Mouse (Mus musculus): ENCODE data around the gene Zbed4. TPM values are rescaled to one million over a fixed set of nuclear protein-coding genes. Genes with fewer than 3 reads are reported as not detected.
A peak's percentile ranks its signal among the peaks of the same experiment; 100 is the strongest.
"Not testable (repeated sequence)": the region's sequence is repeated elsewhere in the genome, so short reads cannot be mapped to it uniquely, and the experiment has no call there.

The Zbed4 gene
- total RNA-seq (2014; rRNA removed): 18.6 and 18.8 TPM in 2 replicates
- 4.8 and 5.4 TPM in 2 replicates for polyA plus RNA-seq (2015; fragmentation: Nextera tagmentation; extraction: Ambion mirVana)

DNA sequence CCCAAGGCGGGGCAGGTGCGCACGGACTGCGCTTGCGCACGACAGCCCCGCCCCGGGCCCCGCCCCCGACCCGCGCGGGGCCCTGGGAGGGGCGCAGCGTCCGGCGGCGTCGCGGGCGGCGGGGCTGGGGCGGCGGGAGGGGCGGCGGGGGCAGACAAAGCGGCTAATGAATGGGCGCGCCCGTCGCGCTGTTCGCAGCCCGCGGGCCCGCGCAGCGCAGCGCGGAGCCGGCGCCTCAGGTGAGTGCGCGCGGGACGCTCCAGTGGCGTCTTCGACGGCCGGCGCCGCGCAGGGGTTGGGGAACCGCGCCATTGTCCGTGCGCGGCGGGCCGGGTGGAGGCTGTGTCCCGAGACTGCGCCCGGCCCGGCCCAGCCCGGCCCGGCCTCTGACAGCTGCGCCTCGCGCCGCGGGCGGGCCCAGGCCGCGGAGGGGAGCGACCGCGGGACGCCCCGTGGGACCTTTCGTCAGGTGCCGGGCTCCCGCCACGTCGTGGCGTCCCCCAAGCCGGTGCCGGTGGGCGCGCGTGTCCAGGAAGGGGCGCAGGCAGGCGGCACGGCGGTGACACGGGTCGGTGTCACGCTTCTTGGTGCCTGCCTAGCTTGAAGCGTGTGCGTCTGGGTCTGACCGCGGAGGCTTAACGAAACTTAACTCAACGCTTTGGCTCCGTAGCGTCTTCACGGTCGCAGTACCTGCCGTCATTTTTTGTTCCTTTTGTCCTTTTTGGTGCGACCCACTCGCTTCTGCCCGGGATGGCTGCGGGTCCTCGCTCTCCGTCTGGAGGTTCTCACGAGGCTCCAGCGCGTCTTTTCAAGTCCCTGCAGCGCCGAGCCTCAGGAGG, at the start of gene Zbed4:
Gene Zbed4, plus strand, starts transcription at position 97 of the 839 bp plus-strand sequence.
- Histone ChIP-seq H3K36me3 (ENCODE audit: insufficient read depth, low read length) (no peaks in the 10 kb centered on the region), H3K27me3 (ENCODE audit: insufficient read depth, low read length) (no peaks in the 10 kb centered on the region), H3K4me3 (ENCODE audit: low read length) (peak within 1 kb of the TSS; percentile 77), H3K4me2 (ENCODE audit: low read depth, low read length) (peak within 1 kb of the TSS; percentile 84), H3K9ac (replicated peaks; ENCODE audit: low read length) (peak within 1 kb of the TSS; percentile 82), H3K9me3 (ENCODE audit: low read length) (no peaks in the 10 kb centered on the region), H3K27ac (peak within 1 kb of the TSS; percentile 89), H3K4me1 (ENCODE audit: insufficient read depth, low read length) (peaks cover 12% of the 10 kb centered on the region; the same call in 1 of the 2 replicates)
- ATAC-seq: peak; percentile 37
- WGBS: 1% methylated on average over 81 of the region's 119 CpGs
- peak; percentile 61 for DNase-seq (ENCODE audit: low spot score)
- TF ChIP-seq CTCF (IDR thresholded peaks at IDR 0.05; ENCODE audit: low read depth): no peak

DNA sequence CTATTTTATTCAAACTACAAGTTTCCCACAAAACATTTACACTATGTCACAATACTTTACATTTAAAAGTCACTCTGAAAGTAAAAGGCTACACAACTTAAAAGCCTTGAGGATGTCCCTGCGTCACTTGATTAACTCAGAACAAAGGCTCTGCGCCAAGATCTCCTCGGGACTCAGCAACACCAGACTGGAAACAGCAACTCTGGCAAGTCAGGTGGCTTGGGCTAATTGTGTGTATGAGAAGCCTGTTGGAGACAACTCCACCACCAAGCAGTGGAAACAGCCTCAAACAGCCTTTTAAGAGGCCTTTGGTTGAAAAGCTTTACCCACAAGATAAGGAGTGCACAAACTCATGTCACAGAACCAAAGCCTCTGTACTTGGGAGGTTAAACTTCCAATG, 49.0 kb upstream of the Zbed4 start:
- TF ChIP-seq CTCF (IDR thresholded peaks at IDR 0.05; ENCODE audit: low read depth): no peak
- no peak for ATAC-seq
- Histone ChIP-seq H3K36me3 (ENCODE audit: insufficient read depth, low read length) (peaks cover 67% of the 10 kb centered on the region), H3K9me3 (ENCODE audit: low read length) (no peaks in the 10 kb centered on the region), H3K27ac (no peak overlapping the region), H3K9ac (replicated peaks; ENCODE audit: low read length) (no peak overlapping the region), H3K4me1 (ENCODE audit: insufficient read depth, low read length) (no peaks in the 10 kb centered on the region), H3K4me2 (ENCODE audit: low read depth, low read length) (no peak overlapping the region), H3K27me3 (ENCODE audit: insufficient read depth, low read length) (no peaks in the 10 kb centered on the region), H3K4me3 (ENCODE audit: low read length) (no peak overlapping the region)
- WGBS: 30% methylated on average over 3 of the region's 3 CpGs
- DNase-seq (ENCODE audit: low spot score): peak; percentile 39

DNA sequence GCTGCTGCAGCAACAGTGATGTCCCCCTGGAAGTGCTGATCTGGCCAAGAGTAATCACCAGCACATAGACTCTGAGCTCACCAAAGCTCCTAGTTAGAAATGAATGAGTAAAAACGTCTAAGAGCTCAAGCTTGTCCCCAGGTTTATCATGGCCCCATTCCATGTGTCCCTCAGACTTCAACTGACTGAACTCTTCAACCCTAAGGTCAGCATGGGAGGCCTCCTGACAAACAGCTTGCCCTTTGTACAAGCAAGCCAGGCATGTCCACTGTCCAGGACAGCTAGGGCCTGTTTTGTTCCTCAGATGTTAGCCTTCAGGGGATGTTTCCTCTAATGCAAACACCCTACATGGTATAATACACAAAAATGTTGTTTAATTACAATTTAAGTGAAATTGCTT, 47.2 kb upstream of the Zbed4 start:
- Histone ChIP-seq H3K4me1 (ENCODE audit: insufficient read depth, low read length) (no peaks in the 10 kb centered on the region), H3K27ac (no peak overlapping the region), H3K4me2 (ENCODE audit: low read depth, low read length) (no peak overlapping the region), H3K4me3 (ENCODE audit: low read length) (no peak overlapping the region), H3K9me3 (ENCODE audit: low read length) (no peaks in the 10 kb centered on the region), H3K27me3 (ENCODE audit: insufficient read depth, low read length) (no peaks in the 10 kb centered on the region), H3K9ac (replicated peaks; ENCODE audit: low read length) (no peak overlapping the region), H3K36me3 (ENCODE audit: insufficient read depth, low read length) (peaks cover 78% of the 10 kb centered on the region)
- 59% methylated on average over 1 of the region's 1 CpGs for WGBS
- TF ChIP-seq CTCF (IDR thresholded peaks at IDR 0.05; ENCODE audit: low read depth): no peak
- ATAC-seq: no peak
- no peak for DNase-seq (ENCODE audit: low spot score)

DNA sequence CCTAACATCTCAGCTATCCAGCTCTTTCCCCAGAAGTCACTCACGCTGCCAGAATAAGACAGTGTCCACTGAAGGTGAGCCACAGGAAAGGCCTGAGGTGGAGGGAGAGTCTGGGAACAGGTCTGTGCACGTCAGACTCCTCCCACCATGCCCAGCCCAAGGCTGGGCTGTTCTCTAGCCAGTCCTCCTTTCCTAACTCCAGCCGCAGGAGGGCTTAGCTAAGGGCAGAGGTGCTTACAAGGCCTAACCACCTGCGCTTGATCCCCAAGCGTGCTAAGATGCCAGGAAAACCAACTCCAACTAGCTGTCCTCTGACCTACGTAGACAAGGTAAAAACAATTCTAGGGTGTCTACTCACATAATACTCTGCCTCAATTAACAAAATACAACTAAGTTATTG, 45.1 kb upstream of the Zbed4 start:
- Histone ChIP-seq H3K27me3 (ENCODE audit: insufficient read depth, low read length) (no peaks in the 10 kb centered on the region), H3K27ac (no peak overlapping the region), H3K4me2 (ENCODE audit: low read depth, low read length) (no peak overlapping the region), H3K4me1 (ENCODE audit: insufficient read depth, low read length) (no peaks in the 10 kb centered on the region), H3K9me3 (ENCODE audit: low read length) (no peaks in the 10 kb centered on the region), H3K9ac (replicated peaks; ENCODE audit: low read length) (no peak overlapping the region), H3K4me3 (ENCODE audit: low read length) (no peak overlapping the region), H3K36me3 (ENCODE audit: insufficient read depth, low read length) (peaks cover 74% of the 10 kb centered on the region)
- no peak for DNase-seq (ENCODE audit: low spot score)
- 90% methylated on average over 6 of the region's 6 CpGs for WGBS
- TF ChIP-seq CTCF (IDR thresholded peaks at IDR 0.05; ENCODE audit: low read depth): no peak
- ATAC-seq: no peak

DNA sequence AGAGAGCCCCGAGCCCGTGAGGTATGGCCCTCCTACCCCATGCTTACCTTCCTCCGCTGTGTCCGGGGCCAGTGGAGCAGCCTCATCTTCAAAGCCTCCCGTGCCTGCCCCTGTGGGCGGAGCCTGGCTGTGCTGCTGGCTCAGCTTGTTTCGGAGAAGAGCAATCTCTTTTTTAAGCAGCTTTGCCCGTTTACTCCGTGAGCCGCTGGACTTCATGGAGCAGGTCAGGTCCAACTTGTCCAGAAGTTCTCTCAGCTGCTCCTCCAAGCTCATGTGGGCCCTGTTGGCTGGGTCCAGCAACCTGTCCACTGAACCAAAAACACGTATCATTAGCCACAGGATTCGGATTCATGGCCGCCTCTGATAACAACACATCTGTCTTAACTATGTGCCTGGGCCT, 44.5 kb upstream of the Zbed4 start:
- DNase-seq (ENCODE audit: low spot score); H3K27me3 ChIP-seq (ENCODE audit: insufficient read depth, low read length); ATAC-seq; H3K4me2 ChIP-seq (ENCODE audit: low read depth, low read length); H3K27ac ChIP-seq; H3K4me1 ChIP-seq (ENCODE audit: insufficient read depth, low read length); H3K9ac ChIP-seq (replicated peaks; ENCODE audit: low read length); H3K9me3 ChIP-seq (ENCODE audit: low read length); H3K4me3 ChIP-seq (ENCODE audit: low read length): not testable (repeated sequence)
- H3K36me3 ChIP-seq (ENCODE audit: insufficient read depth, low read length): peaks cover 72% of the 10 kb centered on the region
- 77% methylated on average over 13 of the region's 13 CpGs for WGBS

DNA sequence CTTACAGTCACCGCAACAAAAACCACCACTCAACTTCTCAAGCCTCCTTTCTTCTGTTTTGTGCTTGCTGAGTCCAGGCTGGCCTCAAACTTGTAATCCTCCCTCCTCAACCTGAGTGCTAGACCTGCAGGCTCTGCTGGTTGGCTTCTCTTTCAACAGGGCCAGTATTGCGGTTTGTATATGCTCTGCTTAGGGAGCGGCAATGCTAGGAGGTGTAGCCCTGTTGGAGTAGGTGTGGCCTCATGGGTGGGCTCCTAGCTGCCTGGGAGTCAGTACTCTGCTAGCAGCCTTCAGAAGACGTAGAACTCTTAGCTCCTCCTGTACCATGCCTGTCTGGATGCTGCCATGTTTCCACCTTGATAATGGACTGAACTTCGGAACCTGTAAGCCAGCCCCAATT, 43.3 kb upstream of the Zbed4 start:
- no peak for ATAC-seq
- Histone ChIP-seq H3K27ac (no peak overlapping the region), H3K4me3 (ENCODE audit: low read length) (no peak overlapping the region), H3K27me3 (ENCODE audit: insufficient read depth, low read length) (no peaks in the 10 kb centered on the region), H3K9me3 (ENCODE audit: low read length) (no peaks in the 10 kb centered on the region), H3K36me3 (ENCODE audit: insufficient read depth, low read length) (peaks cover 76% of the 10 kb centered on the region), H3K4me1 (ENCODE audit: insufficient read depth, low read length) (no peaks in the 10 kb centered on the region), H3K9ac (replicated peaks; ENCODE audit: low read length) (no peak overlapping the region), H3K4me2 (ENCODE audit: low read depth, low read length) (no peak overlapping the region)
- WGBS: 94% methylated on average over 5 of the region's 5 CpGs
- DNase-seq (ENCODE audit: low spot score): no peak
- no peak for TF ChIP-seq CTCF (IDR thresholded peaks at IDR 0.05; ENCODE audit: low read depth)
